Mouse (Mus musculus): ENCODE data around the gene Cxxc4. TPM values are rescaled to one million over a fixed set of nuclear protein-coding genes. Genes with fewer than 3 reads are reported as not detected.

Cxxc4 gene
- polyA plus RNA-seq, 1 experiment from 2014 or later: 6.2 TPM

GRCm38 (mm10) chr3:134258715-134259114, 22.4 kb downstream of the Cxxc4 start:
- no peak for ATAC-seq (ENCODE audit: insufficient number of reproducible peaks, insufficient read depth, low FRiP score, low read depth)
- Histone ChIP-seq H3K9ac (ENCODE audit: low read length) (no peak overlapping the region), H3K27me3 (ENCODE audit: control insufficient read depth, insufficient read depth, low read length) (no peaks in the 10 kb centered on the region), H3K4me2 (ENCODE audit: low read length) (no peak overlapping the region), H3K9me3 (ENCODE audit: control insufficient read depth, low read length) (no peaks in the 10 kb centered on the region), H3K36me3 (ENCODE audit: control insufficient read depth, insufficient read depth, low read length) (no peaks in the 10 kb centered on the region), H3K4me3 (ENCODE audit: control insufficient read depth in 1 of 2, insufficient read depth in 1 of 2, low read depth in 1 of 2, low read length in 2 of 2) (no peak overlapping the region), H3K4me1 (ENCODE audit: control insufficient read depth in 2 of 2, insufficient read depth in 2 of 2, low read length in 2 of 2) (peaks cover 0 to 5% of the 10 kb centered on the region in 2 experiments; a peak in 2 of 4 replicates), H3K27ac (replicated peaks in 1 of 2; ENCODE audit: control insufficient read depth in 1 of 2, insufficient read depth in 1 of 2, low read depth in 2 of 2, low read length in 2 of 2) (no peak overlapping the region)
- 84% methylated on average over 5 of the region's 5 CpGs for WGBS

DNA sequence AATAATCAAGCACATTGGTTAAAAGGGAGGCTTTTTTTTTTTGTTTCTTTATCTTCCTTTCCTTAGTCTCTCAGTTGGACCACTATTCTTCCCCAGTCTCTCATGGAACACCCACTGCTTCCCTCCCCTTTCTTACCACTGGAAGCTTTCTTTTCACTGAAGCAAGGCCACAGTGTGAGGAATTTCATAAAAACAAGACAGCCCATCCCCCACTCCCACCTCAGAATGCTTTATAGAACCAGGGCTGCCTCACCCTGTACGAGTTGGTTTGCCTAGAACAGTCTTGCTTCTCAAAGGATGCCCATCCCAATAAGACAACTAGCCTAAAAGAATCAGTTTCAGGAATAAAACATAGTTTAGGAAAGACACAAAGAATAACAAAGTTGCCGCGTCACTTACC, 23.0 kb downstream of the Cxxc4 start:
- no peak for ATAC-seq (ENCODE audit: insufficient number of reproducible peaks, insufficient read depth, low FRiP score, low read depth)
- Histone ChIP-seq H3K4me3 (ENCODE audit: control insufficient read depth in 1 of 2, insufficient read depth in 1 of 2, low read depth in 1 of 2, low read length in 2 of 2) (no peak overlapping the region), H3K4me2 (ENCODE audit: low read length) (no peak overlapping the region), H3K27ac (replicated peaks in 1 of 2; ENCODE audit: control insufficient read depth in 1 of 2, insufficient read depth in 1 of 2, low read depth in 2 of 2, low read length in 2 of 2) (no peak overlapping the region), H3K36me3 (ENCODE audit: control insufficient read depth, insufficient read depth, low read length) (no peaks in the 10 kb centered on the region), H3K4me1 (ENCODE audit: control insufficient read depth in 2 of 2, insufficient read depth in 2 of 2, low read length in 2 of 2) (peaks cover 0 to under 1% of the 10 kb centered on the region in 2 experiments; a peak in 2 of 4 replicates), H3K27me3 (ENCODE audit: control insufficient read depth, insufficient read depth, low read length) (no peaks in the 10 kb centered on the region), H3K9ac (ENCODE audit: low read length) (no peak overlapping the region), H3K9me3 (ENCODE audit: control insufficient read depth, low read length) (no peaks in the 10 kb centered on the region)
- WGBS: 79% methylated on average over 3 of the region's 3 CpGs

DNA sequence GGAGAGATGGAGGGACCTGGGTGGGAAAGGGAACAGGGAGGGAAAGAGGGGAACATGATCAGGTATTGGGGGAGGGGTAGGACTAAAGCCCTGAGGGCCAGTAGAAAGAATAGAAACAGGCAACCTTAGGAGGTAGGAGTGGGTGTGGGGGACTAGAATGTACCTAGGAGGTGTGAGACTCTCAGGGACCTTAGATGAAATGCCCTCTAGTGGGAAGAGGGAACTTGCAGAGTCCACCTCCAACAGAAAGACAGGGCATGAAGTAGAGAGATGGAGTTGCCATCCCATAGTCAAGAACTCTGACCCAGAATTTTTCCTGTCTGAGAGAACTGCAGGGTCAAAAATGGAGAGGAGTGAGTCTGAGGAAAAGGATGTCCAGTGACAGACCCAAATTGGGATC, 43.4 kb downstream of the Cxxc4 start:
- Histone ChIP-seq H3K4me3 (ENCODE audit: control insufficient read depth in 1 of 2, insufficient read depth in 1 of 2, low read depth in 1 of 2, low read length in 2 of 2) (no peak overlapping the region), H3K9me3 (ENCODE audit: control insufficient read depth, low read length) (no peaks in the 10 kb centered on the region), H3K9ac (ENCODE audit: low read length) (no peak overlapping the region), H3K27me3 (ENCODE audit: control insufficient read depth, insufficient read depth, low read length) (no peaks in the 10 kb centered on the region), H3K4me2 (ENCODE audit: low read length) (no peak overlapping the region), H3K27ac (replicated peaks in 1 of 2; ENCODE audit: control insufficient read depth in 1 of 2, insufficient read depth in 1 of 2, low read depth in 2 of 2, low read length in 2 of 2) (no peak overlapping the region), H3K4me1 (ENCODE audit: control insufficient read depth in 2 of 2, insufficient read depth in 2 of 2, low read length in 2 of 2) (no peaks in the 10 kb centered on the region), H3K36me3 (ENCODE audit: control insufficient read depth, insufficient read depth, low read length) (no peaks in the 10 kb centered on the region)
- ATAC-seq (ENCODE audit: insufficient number of reproducible peaks, insufficient read depth, low FRiP score, low read depth): no peak

DNA sequence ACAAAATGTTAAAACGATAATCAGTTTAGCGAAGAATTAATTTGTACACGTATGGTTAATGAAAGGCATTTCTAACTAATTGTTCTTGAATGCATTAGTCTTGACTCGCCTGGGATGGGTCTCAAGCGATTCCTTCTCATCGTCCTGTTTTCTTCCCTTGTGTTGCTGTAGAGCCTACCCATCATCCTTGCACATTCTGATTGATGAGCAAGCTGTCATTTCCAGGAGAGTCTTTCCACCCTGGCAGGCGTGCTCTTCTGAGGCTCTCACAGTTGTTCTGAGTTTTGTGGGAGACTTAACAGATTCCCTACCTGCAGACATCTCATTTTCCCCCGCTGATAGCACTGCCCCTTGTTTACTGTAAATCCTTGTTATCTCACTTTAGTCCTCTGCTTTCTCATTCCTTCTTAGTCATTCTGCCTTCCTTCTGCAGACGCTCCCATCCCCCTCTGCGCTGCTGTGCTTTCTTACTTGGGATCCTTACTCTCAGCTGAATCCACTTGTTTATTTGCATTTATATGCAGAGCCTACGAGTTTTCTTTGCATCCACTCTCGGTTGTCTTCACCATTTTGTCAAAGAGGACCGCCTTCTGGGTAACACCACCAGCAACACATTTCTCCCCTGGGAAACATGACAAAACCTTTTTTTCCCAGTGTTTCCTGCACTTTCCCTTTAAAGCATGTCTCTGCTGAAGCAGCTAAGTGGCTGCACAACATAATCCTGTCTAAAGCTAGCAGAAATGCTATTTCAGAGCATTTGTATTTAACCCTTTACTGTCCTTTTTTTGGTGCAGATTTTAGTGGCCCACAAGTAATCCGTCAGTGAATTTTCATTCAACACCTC, 45.5 kb downstream of the Cxxc4 start:
- Histone ChIP-seq H3K4me3 (ENCODE audit: control insufficient read depth in 1 of 2, insufficient read depth in 1 of 2, low read depth in 1 of 2, low read length in 2 of 2) (no peak overlapping the region), H3K4me2 (ENCODE audit: low read length) (peak overlapping the region; percentile 49), H3K27ac (replicated peaks in 1 of 2; ENCODE audit: control insufficient read depth in 1 of 2, insufficient read depth in 1 of 2, low read depth in 2 of 2, low read length in 2 of 2) (no peak overlapping the region), H3K36me3 (ENCODE audit: control insufficient read depth, insufficient read depth, low read length) (no peaks in the 10 kb centered on the region), H3K9ac (ENCODE audit: low read length) (no peak overlapping the region; the same call in 1 of the 2 replicates), H3K9me3 (ENCODE audit: control insufficient read depth, low read length) (no peaks in the 10 kb centered on the region), H3K4me1 (ENCODE audit: control insufficient read depth in 2 of 2, insufficient read depth in 2 of 2, low read length in 2 of 2) (no peaks in the 10 kb centered on the region), H3K27me3 (ENCODE audit: control insufficient read depth, insufficient read depth, low read length) (no peaks in the 10 kb centered on the region)
- 25% methylated on average over 14 of the region's 14 CpGs for WGBS
- no peak for ATAC-seq (ENCODE audit: insufficient number of reproducible peaks, insufficient read depth, low FRiP score, low read depth)

DNA sequence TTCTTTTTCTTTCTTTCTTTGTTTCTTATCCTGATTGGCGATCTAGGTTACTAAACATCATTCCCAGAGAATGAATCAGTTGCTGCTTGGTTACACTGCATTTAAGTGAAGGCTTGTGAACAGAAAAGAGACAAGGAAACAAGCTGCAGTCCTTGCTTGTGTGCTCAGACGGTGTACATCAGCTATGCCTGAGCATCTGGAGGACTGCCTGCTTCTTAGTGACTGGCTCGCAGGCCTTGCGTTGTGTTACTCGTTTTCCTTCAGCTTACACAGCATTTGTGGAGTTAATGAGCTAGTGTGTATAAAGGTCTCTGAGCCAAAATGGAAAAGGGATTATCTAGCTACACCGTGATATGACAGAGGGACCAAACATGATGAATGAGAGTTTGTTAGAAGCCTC, 58.9 kb downstream of the Cxxc4 start:
- H3K36me3 ChIP-seq (ENCODE audit: control insufficient read depth, insufficient read depth, low read length): no peaks in the 10 kb centered on the region

DNA sequence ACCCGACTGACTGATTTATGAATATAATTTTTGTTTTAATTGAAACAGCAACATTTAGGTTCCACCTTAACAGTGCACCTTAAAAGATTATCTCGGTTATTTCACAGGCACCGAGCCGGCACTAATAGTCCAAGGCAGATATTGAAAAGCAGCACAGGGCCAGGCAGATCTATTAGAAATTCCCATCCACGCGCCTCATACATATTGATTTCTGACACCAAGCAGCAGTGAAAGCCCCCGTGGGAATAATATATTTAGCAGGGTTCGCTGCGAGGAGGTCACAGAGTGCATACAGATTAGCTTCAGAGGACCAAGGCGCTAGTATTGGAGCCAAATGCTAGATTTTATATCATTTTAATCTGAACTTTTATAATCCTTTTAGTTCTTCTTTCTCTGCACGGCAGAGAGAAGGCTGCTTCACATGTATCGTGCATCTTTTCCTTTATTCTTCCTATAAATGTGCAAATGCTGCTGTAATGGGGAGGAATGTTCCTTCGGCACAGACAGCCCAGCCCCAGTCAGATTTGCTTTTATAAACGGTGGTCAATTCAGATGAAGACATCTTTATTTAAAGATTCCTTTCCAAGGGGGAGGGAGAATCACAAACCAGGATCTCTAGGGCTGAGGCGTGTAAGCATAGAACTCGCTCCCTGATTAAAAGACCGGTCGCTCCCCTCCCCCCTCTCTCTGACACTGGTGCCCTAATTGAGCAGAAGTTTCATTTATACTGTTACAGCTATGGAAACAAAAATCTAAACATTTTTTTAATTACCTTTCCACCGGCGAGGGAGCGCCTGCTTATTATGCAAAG, 66.6 kb downstream of the Cxxc4 start:
- WGBS: 14% methylated on average over 21 of the region's 21 CpGs
- no peak for ATAC-seq (ENCODE audit: insufficient number of reproducible peaks, insufficient read depth, low FRiP score, low read depth)
- Histone ChIP-seq H3K4me2 (ENCODE audit: low read length) (peak overlapping the region; percentile 72), H3K4me3 (ENCODE audit: control insufficient read depth in 1 of 2, insufficient read depth in 1 of 2, low read depth in 1 of 2, low read length in 2 of 2) (peak overlapping the region; percentile 40 to 44), H3K27me3 (ENCODE audit: control insufficient read depth, insufficient read depth, low read length) (no peaks in the 10 kb centered on the region), H3K9me3 (ENCODE audit: control insufficient read depth, low read length) (no peaks in the 10 kb centered on the region), H3K9ac (ENCODE audit: low read length) (peak overlapping the region; percentile 53), H3K36me3 (ENCODE audit: control insufficient read depth, insufficient read depth, low read length) (no peaks in the 10 kb centered on the region), H3K4me1 (ENCODE audit: control insufficient read depth in 2 of 2, insufficient read depth in 2 of 2, low read length in 2 of 2) (peaks cover 0 to 9% of the 10 kb centered on the region in 2 experiments; a peak in 1 of 4 replicates), H3K27ac (replicated peaks in 1 of 2; ENCODE audit: control insufficient read depth in 1 of 2, insufficient read depth in 1 of 2, low read depth in 2 of 2, low read length in 2 of 2) (no peak overlapping the region; a peak in 1 of 4 replicates)

More for the DNA sequence above, 58.9 kb downstream of the Cxxc4 start:
- Histone ChIP-seq H3K4me3 (ENCODE audit: control insufficient read depth in 1 of 2, insufficient read depth in 1 of 2, low read depth in 1 of 2, low read length in 2 of 2) (no peak overlapping the region), H3K4me2 (ENCODE audit: low read length) (no peak overlapping the region), H3K27me3 (ENCODE audit: control insufficient read depth, insufficient read depth, low read length) (no peaks in the 10 kb centered on the region), H3K9me3 (ENCODE audit: control insufficient read depth, low read length) (no peaks in the 10 kb centered on the region), H3K4me1 (ENCODE audit: control insufficient read depth in 2 of 2, insufficient read depth in 2 of 2, low read length in 2 of 2) (no peaks in the 10 kb centered on the region), H3K27ac (replicated peaks in 1 of 2; ENCODE audit: control insufficient read depth in 1 of 2, insufficient read depth in 1 of 2, low read depth in 2 of 2, low read length in 2 of 2) (no peak overlapping the region), H3K9ac (ENCODE audit: low read length) (no peak overlapping the region)
- ATAC-seq (ENCODE audit: insufficient number of reproducible peaks, insufficient read depth, low FRiP score, low read depth): no peak
- 77% methylated on average over 6 of the region's 6 CpGs for WGBS

GRCm38 (mm10) chr3:134303492-134303808, 67.2 kb downstream of the Cxxc4 start:
- Histone ChIP-seq H3K4me1 (ENCODE audit: control insufficient read depth in 2 of 2, insufficient read depth in 2 of 2, low read length in 2 of 2) (peaks cover 0 to 9% of the 10 kb centered on the region in 2 experiments; a peak in 1 of 4 replicates), H3K4me3 (ENCODE audit: control insufficient read depth in 1 of 2, insufficient read depth in 1 of 2, low read depth in 1 of 2, low read length in 2 of 2) (peak overlapping the region; percentile 40 to 44; a peak in 3 of 4 replicates), H3K9me3 (ENCODE audit: control insufficient read depth, low read length) (no peaks in the 10 kb centered on the region), H3K9ac (ENCODE audit: low read length) (peak overlapping the region; percentile 53; the same call in 1 of the 2 replicates), H3K27ac (replicated peaks in 1 of 2; ENCODE audit: control insufficient read depth in 1 of 2, insufficient read depth in 1 of 2, low read depth in 2 of 2, low read length in 2 of 2) (no peak overlapping the region; a peak in 1 of 4 replicates), H3K27me3 (ENCODE audit: control insufficient read depth, insufficient read depth, low read length) (no peaks in the 10 kb centered on the region), H3K4me2 (ENCODE audit: low read length) (peak overlapping the region; percentile 72), H3K36me3 (ENCODE audit: control insufficient read depth, insufficient read depth, low read length) (no peaks in the 10 kb centered on the region)
- 35% methylated on average over 3 of the region's 3 CpGs for WGBS
- no peak for ATAC-seq (ENCODE audit: insufficient number of reproducible peaks, insufficient read depth, low FRiP score, low read depth)

Data from heart, embryonic 14.5 days (tissue).